Mouse (Mus musculus) thymus, adult 2 months (tissue): ENCODE measurements around the gene Ripor3. TPM values are rescaled to one million over a fixed set of nuclear protein-coding genes. Genes with fewer than 3 reads are reported as not detected.

Experiments
- DNase-seq: peaks from one replicate; pipeline ENCODE4 v3.0.0; 2021
- H3K27ac ChIP-seq: fragments of 200-500 bp; 2 replicates; pipeline ENCODE4 v1.5.1; 2012; ENCODE audit warnings: low read length, control low read depth; ENCODE audit not compliant: control insufficient read depth, insufficient read depth
- H3K27me3 ChIP-seq: fragments of 200-500 bp; 2 replicates; pipeline ENCODE4 v1.6.1; 2012; ENCODE audit warnings: mild to moderate bottlenecking, low read length, moderate library complexity, mixed read lengths; ENCODE audit not compliant: control insufficient read depth, insufficient read depth
- H3K36me3 ChIP-seq: fragments of 200-500 bp; 2 replicates; pipeline ENCODE4 v1.6.1; 2012; ENCODE audit warnings: mild to moderate bottlenecking, low read length, moderate library complexity; ENCODE audit not compliant: control insufficient read depth, insufficient read depth
- H3K4me1 ChIP-seq: fragments of 200-500 bp; replicated peaks from 2 replicates; pipeline ENCODE4 v1.6.1; 2012; ENCODE audit warnings: low read length; ENCODE audit not compliant: control insufficient read depth, insufficient read depth
- H3K4me3 ChIP-seq: fragments of 200-500 bp; 2 replicates; pipeline ENCODE4 v1.5.1; 2012; ENCODE audit warnings: mild to moderate bottlenecking, low read length, control low read depth, moderate library complexity; ENCODE audit not compliant: control insufficient read depth, insufficient read depth
- CTCF ChIP-seq: fragments of 200-500 bp; IDR thresholded peaks from 2 replicates; pipeline ENCODE4 v1.5.1; 2012; ENCODE audit warnings: mild to moderate bottlenecking, control low read depth, low read length, moderate library complexity, borderline replicate concordance; ENCODE audit not compliant: control insufficient read depth, poor library complexity, insufficient read depth; ENCODE audit errors: extremely low read depth
- POLR2A ChIP-seq: fragments of 200-500 bp; IDR thresholded peaks from 2 replicates; pipeline ENCODE4 v1.6.1; 2012; ENCODE audit warnings: mild to moderate bottlenecking, low read length, control low read depth, moderate library complexity; ENCODE audit not compliant: control insufficient read depth, poor library complexity, insufficient read depth; ENCODE audit errors: extremely low read depth
- WGBS: fragments of 180-500 bp; shearing (Covaris S2); methylation state at CpG from one replicate; pipeline ENCODE4 v1.1.7; 2018; 5-methylcytosine and 5-hydroxymethylcytosine counted together
- polyA plus RNA-seq: library from polyadenylated mRNA; depleted of rRNA; stranded (reverse); fragments of >200 nt; gene quantifications from 2 replicates; pipeline ENCODE4 v1.2.3, GENCODE M21; 2012

Ripor3 gene
- polyA plus RNA-seq, 1 experiment = 1.5 TPM

DNA sequence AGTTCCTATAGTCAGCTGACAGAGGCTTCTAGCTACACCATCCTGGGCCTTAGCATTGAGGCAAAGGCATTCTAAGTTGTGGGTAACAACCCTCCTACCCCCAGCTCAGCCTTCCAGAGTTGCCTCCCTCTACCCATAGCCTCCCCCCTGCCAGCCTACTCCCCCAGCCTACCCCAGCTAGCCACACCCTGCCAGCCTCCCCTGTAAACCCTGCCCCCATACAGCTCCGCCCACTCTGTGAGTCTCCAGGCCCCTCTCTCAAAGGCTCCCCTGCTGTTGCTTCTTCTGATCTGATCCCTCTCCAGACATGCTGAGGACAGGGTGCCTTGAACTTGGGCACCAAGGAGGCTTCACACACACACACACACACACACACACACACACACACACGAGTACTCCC is 21.4 kb upstream of the Ripor3 start:
- 89% methylated on average over 2 of the region's 2 CpGs for WGBS
- no peak overlapping the region for H3K4me3 ChIP-seq
- no peaks in the 10 kb centered on the region for H3K36me3 ChIP-seq
- H3K4me1 ChIP-seq = no peaks in the 10 kb centered on the region
- no peak overlapping the region for H3K27ac ChIP-seq
- no peaks in the 10 kb centered on the region for H3K27me3 ChIP-seq
- DNase-seq = no peak
- no peak for TF ChIP-seq CTCF
- no peak for TF ChIP-seq POLR2A

DNA sequence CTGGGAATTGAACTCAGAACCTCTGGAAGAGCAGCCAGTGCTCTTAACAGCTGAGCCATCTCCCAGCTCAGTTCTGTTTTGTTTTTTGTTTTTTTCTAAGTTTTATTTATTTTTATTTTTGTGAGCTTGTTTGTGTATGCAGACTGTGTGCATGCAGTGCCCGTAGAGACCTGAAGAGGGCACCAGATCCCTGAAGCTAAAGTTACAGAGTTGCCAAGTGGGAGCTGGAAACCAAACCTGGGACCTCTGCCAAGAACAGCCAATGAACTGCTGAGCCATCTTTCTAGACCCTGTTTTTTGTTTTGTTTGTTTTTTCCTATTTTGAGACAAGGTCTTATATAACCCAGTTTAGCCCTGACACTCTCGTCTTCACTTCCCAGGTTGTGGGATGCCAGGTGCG is 18.0 kb upstream of the Ripor3 start:
- H3K27ac ChIP-seq = no peak overlapping the region
- no peak overlapping the region for H3K4me3 ChIP-seq
- H3K36me3 ChIP-seq = no peaks in the 10 kb centered on the region
- H3K4me1 ChIP-seq = no peaks in the 10 kb centered on the region
- TF ChIP-seq POLR2A (no peak), CTCF (no peak)
- DNase-seq = no peak
- no peaks in the 10 kb centered on the region for H3K27me3 ChIP-seq
- 98% methylated on average over 3 of the region's 3 CpGs for WGBS

DNA sequence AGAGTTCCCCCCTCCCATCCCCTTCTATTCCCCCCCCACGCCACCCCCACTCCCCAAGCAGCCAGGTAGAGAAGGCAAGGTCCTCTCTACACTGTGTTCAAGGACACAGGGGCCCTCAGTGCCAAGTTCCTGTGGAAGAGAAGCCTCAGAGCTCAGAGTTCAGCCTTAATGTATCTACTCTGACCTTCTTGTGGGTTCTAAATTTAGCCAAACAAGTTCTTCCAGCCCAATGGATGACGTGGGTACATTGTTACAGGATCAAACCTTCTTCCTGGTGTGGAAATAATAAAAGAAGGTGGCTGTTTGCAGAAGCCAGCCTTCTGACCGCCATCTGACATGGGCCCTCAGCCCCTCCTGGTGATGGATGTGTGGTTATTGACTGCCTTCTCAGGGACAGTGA is 16.0 kb upstream of the Ripor3 start:
- Histone ChIP-seq H3K27me3 (no peaks in the 10 kb centered on the region), H3K36me3 (no peaks in the 10 kb centered on the region), H3K4me1 (no peaks in the 10 kb centered on the region), H3K4me3 (no peak overlapping the region), H3K27ac (no peak overlapping the region)
- no peak for TF ChIP-seq CTCF
- no peak for TF ChIP-seq POLR2A
- DNase-seq = no peak
- 50% methylated on average over 3 of the region's 3 CpGs for WGBS

DNA sequence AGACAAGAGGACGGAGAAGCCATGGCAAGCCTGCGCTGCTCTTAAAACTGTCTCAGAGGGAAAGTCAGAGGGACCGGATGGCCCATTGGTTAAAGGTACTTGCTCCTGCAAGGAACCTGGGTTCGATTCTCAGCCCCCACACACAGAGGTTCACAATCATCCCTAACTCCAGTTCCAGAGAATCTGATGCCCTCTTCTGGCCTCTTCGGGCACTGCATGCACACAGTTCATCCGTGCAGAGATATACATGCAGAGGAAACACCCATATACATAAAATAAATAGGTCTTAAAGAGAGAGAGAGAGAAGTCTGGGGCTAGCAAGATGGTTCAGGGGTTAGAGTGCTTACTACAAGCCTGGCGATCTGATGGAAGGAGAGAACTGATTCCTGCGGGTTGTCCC is 15.5 kb upstream of the Ripor3 start:
- no peak for TF ChIP-seq POLR2A
- TF ChIP-seq CTCF = no peak
- H3K27me3 ChIP-seq = no peaks in the 10 kb centered on the region
- H3K36me3 ChIP-seq = no peaks in the 10 kb centered on the region
- no peak overlapping the region for H3K4me3 ChIP-seq
- 95% methylated on average over 8 of the region's 8 CpGs for WGBS
- DNase-seq = no peak
- H3K27ac ChIP-seq = no peak overlapping the region
- H3K4me1 ChIP-seq = no peaks in the 10 kb centered on the region

DNA sequence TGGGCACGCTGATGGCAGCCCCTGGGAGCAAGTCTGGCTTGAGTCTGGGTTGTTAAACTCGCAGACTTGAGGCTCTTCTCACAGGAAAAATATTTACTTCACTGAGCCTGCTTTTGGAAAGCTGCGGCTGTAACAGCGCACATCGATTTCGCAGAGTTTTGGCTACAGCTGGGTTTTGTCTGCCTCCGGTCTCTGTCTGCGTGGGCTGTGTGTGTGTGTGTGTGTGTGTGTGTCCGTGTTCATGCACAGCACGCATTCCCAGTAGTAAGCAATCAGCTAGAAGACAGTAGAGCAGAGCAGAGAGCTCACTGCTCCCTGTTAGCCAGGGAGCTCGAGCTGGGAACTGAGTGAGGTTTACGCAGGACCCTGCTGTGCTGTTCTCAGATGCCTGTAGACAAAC is 14.8 kb upstream of the Ripor3 start:
- no peak overlapping the region for H3K4me3 ChIP-seq
- DNase-seq = no peak
- WGBS = 90% methylated on average over 12 of the region's 12 CpGs
- no peaks in the 10 kb centered on the region for H3K27me3 ChIP-seq
- TF ChIP-seq CTCF = no peak
- no peak for TF ChIP-seq POLR2A
- no peaks in the 10 kb centered on the region for H3K36me3 ChIP-seq
- H3K27ac ChIP-seq = no peak overlapping the region
- no peaks in the 10 kb centered on the region for H3K4me1 ChIP-seq

DNA sequence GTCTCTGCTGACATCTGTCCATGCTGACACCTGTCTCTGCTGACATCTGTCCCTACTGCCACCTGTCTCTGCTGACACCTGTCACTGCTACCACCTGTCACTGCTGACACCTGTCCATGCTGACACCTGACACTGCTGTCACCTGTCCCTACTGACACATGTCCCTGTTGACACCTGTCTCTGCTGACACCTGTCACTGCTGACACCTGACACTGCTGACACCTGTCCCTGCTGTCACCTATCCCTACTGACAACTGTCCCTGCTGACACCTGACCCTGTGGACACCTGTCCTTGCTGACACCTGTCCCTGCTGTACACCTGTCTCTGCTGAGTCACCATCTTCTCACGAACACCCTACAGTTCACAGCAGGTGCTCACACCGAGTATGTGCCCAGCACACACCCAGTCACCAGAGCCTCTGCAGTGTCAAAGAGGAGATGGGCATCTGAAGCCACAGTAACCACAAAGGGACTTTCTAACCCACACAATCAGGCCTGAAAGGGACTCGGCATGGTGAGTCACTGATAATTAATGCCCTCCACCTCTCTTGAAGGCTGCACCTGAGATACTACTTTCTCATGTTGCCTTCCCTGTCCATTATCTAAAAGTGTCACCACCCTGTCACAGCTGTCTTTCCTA is 13.5 kb upstream of the Ripor3 start:
- H3K4me3 ChIP-seq = no peak overlapping the region
- H3K27me3 ChIP-seq = no peaks in the 10 kb centered on the region
- 10% methylated on average over 3 of the region's 3 CpGs for WGBS
- TF ChIP-seq CTCF (no peak), POLR2A (no peak)
- no peak for DNase-seq
- H3K4me1 ChIP-seq = no peaks in the 10 kb centered on the region
- H3K27ac ChIP-seq = no peak overlapping the region
- H3K36me3 ChIP-seq = no peaks in the 10 kb centered on the region

DNA sequence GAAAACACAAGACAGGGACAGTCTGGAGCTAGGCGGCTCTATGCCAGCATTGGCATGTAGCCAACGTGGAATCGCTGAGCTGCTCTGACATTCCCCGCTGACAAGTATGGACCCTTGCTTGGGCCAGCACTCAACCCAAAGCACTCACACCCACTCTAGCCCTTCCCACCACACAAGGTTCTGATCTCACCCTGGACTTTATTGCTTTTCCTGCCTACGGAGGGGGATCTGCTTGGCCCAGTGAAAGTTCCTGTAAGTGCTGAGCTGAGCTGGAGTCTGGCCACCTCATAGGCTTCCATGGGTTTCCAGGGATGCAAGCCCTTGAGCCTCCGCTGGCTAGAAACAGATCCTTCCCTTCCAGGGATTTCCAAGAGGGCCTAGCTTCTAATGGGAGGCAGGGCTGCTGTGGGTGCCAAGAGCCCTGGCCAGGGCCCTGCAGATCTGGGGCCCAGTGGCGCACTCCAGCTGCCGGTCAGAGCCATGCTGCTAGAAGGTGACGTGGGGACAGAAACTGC is 8.8 kb upstream of the Ripor3 start:
- H3K4me3 ChIP-seq = no peak overlapping the region

More for the DNA sequence above, 8.8 kb upstream of the Ripor3 start:
- Histone ChIP-seq H3K27ac (no peak overlapping the region), H3K4me1 (no peaks in the 10 kb centered on the region), H3K36me3 (no peaks in the 10 kb centered on the region), H3K27me3 (no peaks in the 10 kb centered on the region)
- TF ChIP-seq CTCF (no peak), POLR2A (no peak)
- 96% methylated on average over 9 of the region's 9 CpGs for WGBS
- DNase-seq = no peak
